21 mouse cellular contexts compared by ENCODE assay signal in genomic region chr11:34146934-34147333, GRCm38 (mm10). TPM values are rescaled to one million over a fixed set of nuclear protein-coding genes. Genes with fewer than 3 reads are reported as not detected.
DNase-seq lines count a peak whose midpoint lies in the region; ATAC-seq and TF ChIP-seq lines count a peak whose summit lies in the region.
"Had no signal": no experiment of that assay in that cellular context is flagged by ENCODE, and none has a peak within 500 bp of the region (broad histone marks: within the 10 kb centered on the region; RNA-seq: fewer than 3 reads in every experiment).

No protein-coding gene starts in this region.

- 69% methylated on average over 5 of the region's 5 CpGs for WGBS in intestine, postnatal 0 days
- 67% methylated on average over 5 of the region's 5 CpGs for WGBS in intestine, embryonic 16.5 days
- WGBS in stomach, postnatal 0 days = 76% methylated on average over 5 of the region's 5 CpGs

- H3K4me1 ChIP-seq in intestine, postnatal 0 days (replicated peaks; ENCODE audit: control insufficient read depth, insufficient read depth, low read length) = no peaks in the 10 kb centered on the region
- H3K4me1 ChIP-seq in intestine, embryonic 16.5 days (ENCODE audit: control insufficient read depth, insufficient read depth, low read length) = no peaks in the 10 kb centered on the region
- H3K4me1 ChIP-seq in testis, adult 2 months (ENCODE audit: control insufficient read depth, insufficient read depth, low read length) = peaks cover 4% of the 10 kb centered on the region
- no peaks in the 10 kb centered on the region for H3K4me1 ChIP-seq in stomach, postnatal 0 days (replicated peaks; ENCODE audit: control insufficient read depth, insufficient read depth)
- H3K4me1 ChIP-seq: embryonic facial prominence, embryonic 12.5 days; heart, embryonic 10.5 days; hindbrain, embryonic 13.5 days; limb, embryonic 15.5 days had no signal

- H3K4me2 ChIP-seq in intestine, postnatal 0 days (replicated peaks; ENCODE audit: low read depth) = no peak overlapping the region
- no peak overlapping the region for H3K4me2 ChIP-seq in intestine, embryonic 16.5 days (ENCODE audit: low read depth, low read length)
- H3K4me2 ChIP-seq in stomach, postnatal 0 days (replicated peaks; ENCODE audit: low read depth) = no peak overlapping the region
- H3K4me2 ChIP-seq: embryonic facial prominence, embryonic 12.5 days; hindbrain, embryonic 13.5 days; limb, embryonic 15.5 days had no signal

- H3K9ac ChIP-seq in intestine, postnatal 0 days (ENCODE audit: low read depth, low read length) = no peak overlapping the region
- no peak overlapping the region for H3K9ac ChIP-seq in intestine, embryonic 16.5 days (ENCODE audit: low read depth, low read length)
- H3K9ac ChIP-seq in stomach, postnatal 0 days (ENCODE audit: low read length) = no peak overlapping the region
- H3K9ac ChIP-seq: embryonic facial prominence, embryonic 12.5 days; hindbrain, embryonic 13.5 days; limb, embryonic 15.5 days had no signal

- H3K4me3 ChIP-seq in intestine, postnatal 0 days (ENCODE audit: low read depth, low read length) = no peak overlapping the region
- H3K4me3 ChIP-seq in intestine, embryonic 16.5 days (ENCODE audit: low read length) = no peak overlapping the region
- H3K4me3 ChIP-seq in testis, adult 2 months (ENCODE audit: control insufficient read depth, low read depth, low read length) = no peak overlapping the region
- no peak overlapping the region for H3K4me3 ChIP-seq in stomach, postnatal 0 days (ENCODE audit: low read depth, low read length)
- H3K4me3 ChIP-seq: embryonic facial prominence, embryonic 12.5 days; heart, embryonic 10.5 days; hindbrain, embryonic 13.5 days; limb, embryonic 15.5 days had no signal

- H3K9me3 ChIP-seq in intestine, postnatal 0 days (ENCODE audit: control insufficient read depth) = no peaks in the 10 kb centered on the region
- H3K9me3 ChIP-seq in intestine, embryonic 16.5 days (ENCODE audit: control insufficient read depth, low read length) = no peaks in the 10 kb centered on the region
- no peaks in the 10 kb centered on the region for H3K9me3 ChIP-seq in stomach, postnatal 0 days (ENCODE audit: control insufficient read depth, low read length)
- H3K9me3 ChIP-seq: embryonic facial prominence, embryonic 12.5 days; heart, embryonic 10.5 days; hindbrain, embryonic 13.5 days; limb, embryonic 15.5 days had no signal

- TF ChIP-seq CTCF in intestine, postnatal 0 days (IDR thresholded peaks at IDR 0.05; ENCODE audit: low read depth) = peak; percentile 35
- TF ChIP-seq CTCF in testis, adult 2 months (IDR thresholded peaks at IDR 0.05; ENCODE audit: control insufficient read depth, insufficient read depth, insufficient replicate concordance, low read depth, low read length) = peak; percentile 48; the same call in 1 of the 2 replicates
- TF ChIP-seq CTCF in stomach, postnatal 0 days (IDR thresholded peaks at IDR 0.05; ENCODE audit: low read depth) = peak; percentile 50

- no peak for TF ChIP-seq POLR2A in testis, adult 2 months (IDR thresholded peaks at IDR 0.05; ENCODE audit: control insufficient read depth, low read depth, low read length)

- no peak for TF ChIP-seq EP300 in stomach, postnatal 0 days (optimal IDR thresholded peaks at IDR 0.05)

- no peak for DNase-seq in testis, postnatal 10 days (ENCODE audit: low spot score)
- peak; percentile 11 for DNase-seq in R1 (ENCODE audit: low read depth, low spot score)
- DNase-seq in stomach, postnatal 0 days (ENCODE audit: low spot score) = no peak
- DNase-seq in urinary bladder, adult 18-20 months (ENCODE audit: low spot score in 2 of 2) = no peak
- DNase-seq: adrenal gland, adult 2 months; cerebellum, adult 18-20 months; gastrocnemius, postnatal 14 days; heart, postnatal 10 days; kidney, adult 18-20 months; kidney, postnatal 14 days; lung, adult 2 months; midbrain, embryonic 14.5 days had no signal

- H3K36me3 ChIP-seq in intestine, postnatal 0 days (ENCODE audit: control insufficient read depth, insufficient read depth) = no peaks in the 10 kb centered on the region
- no peaks in the 10 kb centered on the region for H3K36me3 ChIP-seq in intestine, embryonic 16.5 days (ENCODE audit: control insufficient read depth, insufficient read depth, low read length)
- H3K36me3 ChIP-seq in testis, adult 2 months (ENCODE audit: control insufficient read depth, insufficient read depth, low read length) = no peaks in the 10 kb centered on the region
- no peaks in the 10 kb centered on the region for H3K36me3 ChIP-seq in stomach, postnatal 0 days (ENCODE audit: control insufficient read depth, insufficient read depth, low read length)
- H3K36me3 ChIP-seq: embryonic facial prominence, embryonic 12.5 days; heart, embryonic 10.5 days; hindbrain, embryonic 13.5 days; limb, embryonic 15.5 days had no signal

- ATAC-seq in intestine, postnatal 0 days = no peak
- no peak for ATAC-seq in intestine, embryonic 16.5 days
- ATAC-seq in stomach, postnatal 0 days (ENCODE audit: low FRiP score, low TSS enrichment) = no peak

- no peaks in the 10 kb centered on the region for H3K27me3 ChIP-seq in intestine, postnatal 0 days (replicated peaks; ENCODE audit: control insufficient read depth, insufficient read depth, low read length)
- no peaks in the 10 kb centered on the region for H3K27me3 ChIP-seq in intestine, embryonic 16.5 days (replicated peaks; ENCODE audit: control insufficient read depth, insufficient read depth, low read length)
- no peaks in the 10 kb centered on the region for H3K27me3 ChIP-seq in testis, adult 2 months (ENCODE audit: control insufficient read depth, insufficient read depth, low read length)
- no peaks in the 10 kb centered on the region for H3K27me3 ChIP-seq in stomach, postnatal 0 days (ENCODE audit: control insufficient read depth, insufficient read depth, low read length)
- H3K27me3 ChIP-seq: embryonic facial prominence, embryonic 12.5 days; hindbrain, embryonic 13.5 days; limb, embryonic 15.5 days had no signal

- no peak overlapping the region for H3K27ac ChIP-seq in intestine, postnatal 0 days (ENCODE audit: low read depth, low read length)
- no peak overlapping the region for H3K27ac ChIP-seq in intestine, embryonic 16.5 days (ENCODE audit: low read length)
- H3K27ac ChIP-seq in testis, adult 2 months (ENCODE audit: control insufficient read depth, insufficient read depth, low read depth, low read length) = no peak overlapping the region
- H3K27ac ChIP-seq in stomach, postnatal 0 days (replicated peaks) = no peak overlapping the region
- H3K27ac ChIP-seq: embryonic facial prominence, embryonic 12.5 days; heart, embryonic 10.5 days; hindbrain, embryonic 13.5 days; limb, embryonic 15.5 days had no signal

RNA-seq across cellular contexts. Expression of gene 4930469K13Rik, which starts 48.6 kb away (rescaled TPM):
- not detected in 2 replicates for polyA plus RNA-seq in intestine, postnatal 0 days (2015; fragmentation: Nextera tagmentation; extraction: Ambion mirVana)
- 0.68 TPM in 1 of 2 replicates, not detected in the other for polyA plus RNA-seq in intestine, embryonic 16.5 days (2015; fragmentation: Nextera tagmentation; extraction: Ambion mirVana)
- 22.3 and 23.8 TPM in 2 replicates for polyA plus RNA-seq in testis, adult 2 months (2012; rRNA removed)
- not detected in 2 replicates for polyA plus RNA-seq in stomach, postnatal 0 days (2015; fragmentation: Nextera tagmentation; extraction: Ambion mirVana)
- polyA plus RNA-seq: adrenal gland, adult 2 months; embryonic facial prominence, embryonic 12.5 days; frontal cortex, adult 2 months; heart, embryonic 10.5 days; lung, adult 2 months; midbrain, embryonic 14.5 days; small intestine, adult 2 months had no signal

Comparison
In these comparisons a context has a peak if more than half of its experiments do, and no peak if none do; other contexts are left out.
1. RNA of gene 4930469K13Rik, which starts 48.6 kb away (polyA plus RNA-seq): 22.3 to 23.8 TPM in testis, adult 2 months; 0.68 TPM in intestine, embryonic 16.5 days, not detected in intestine, postnatal 0 days and not detected in stomach, postnatal 0 days; every median in the first group is over 10 times any median in the second.
2. Peak in every context shown above with its lines, with median percentiles within 50 percentile points of each other: CTCF ChIP-seq.